Mouse (Mus musculus) naive thymus-derived CD4-positive, alpha-beta T cell, adult 2 months (primary cell): Measurements from ENCODE around the gene Rnf41.

Source experiments
- DNase-seq: peaks from one replicate; pipeline ENCODE4 v3.0.0-alpha.2; 2011; ENCODE audit warnings: low read depth

Rnf41 gene

DNA sequence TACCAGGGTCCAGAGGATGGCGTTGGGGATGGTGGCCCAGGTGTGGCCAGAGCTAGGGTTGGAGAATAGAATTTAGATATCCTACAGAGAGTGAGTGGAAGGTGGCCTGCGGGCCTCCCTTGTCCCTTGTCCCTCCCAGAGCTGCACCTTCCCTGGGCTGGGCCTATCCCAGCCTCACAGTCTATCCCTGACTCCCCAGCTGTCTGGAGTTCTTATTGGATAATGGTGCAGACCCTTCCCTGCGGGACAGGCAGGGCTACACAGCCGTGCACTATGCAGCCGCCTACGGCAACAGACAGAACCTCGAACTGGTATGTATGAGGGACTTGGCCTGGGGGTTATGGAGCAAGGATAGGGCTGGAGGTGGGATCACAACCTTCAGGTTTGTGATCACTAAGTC is 25.6 kb upstream of the Rnf41 start:
- DNase-seq = no peak

DNA sequence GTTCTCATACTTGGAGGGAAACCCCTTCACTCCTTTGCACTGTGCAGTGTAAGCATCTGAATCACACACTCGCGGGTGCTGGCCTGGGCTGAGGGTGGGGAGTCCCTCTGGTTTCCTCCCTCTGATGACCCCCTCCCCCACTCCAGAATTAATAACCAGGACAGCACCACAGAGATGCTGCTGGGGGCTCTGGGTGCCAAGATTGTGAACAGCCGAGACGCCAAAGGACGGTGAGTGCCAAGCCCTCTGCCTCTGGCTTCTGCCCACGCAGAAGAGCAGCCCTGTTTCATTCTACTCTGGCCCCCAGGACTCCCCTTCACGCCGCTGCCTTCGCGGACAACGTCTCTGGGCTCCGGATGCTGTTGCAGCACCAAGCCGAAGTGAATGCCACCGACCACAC is 22.5 kb upstream of the Rnf41 start:
- DNase-seq = no peak

DNA sequence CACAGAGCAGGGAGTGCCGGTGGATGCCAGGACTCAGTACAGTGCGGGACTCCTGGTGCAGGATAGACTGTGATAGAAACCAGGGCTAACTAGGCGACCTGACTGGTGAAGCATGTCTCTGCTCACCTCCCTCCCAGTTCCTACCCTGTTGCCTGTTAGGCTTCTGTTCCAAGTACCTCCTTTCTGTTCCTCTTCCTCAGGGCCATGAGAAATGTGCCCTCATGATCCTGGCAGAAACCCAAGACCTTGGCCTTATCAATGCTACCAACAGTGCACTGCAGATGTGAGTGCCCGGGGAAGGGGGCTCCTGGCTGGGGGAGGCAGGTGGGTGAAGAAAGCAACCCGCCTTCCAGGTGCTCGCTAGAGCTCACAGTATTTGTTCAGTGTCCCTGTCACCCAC is 21.9 kb upstream of the Rnf41 start:
- no peak for DNase-seq

DNA sequence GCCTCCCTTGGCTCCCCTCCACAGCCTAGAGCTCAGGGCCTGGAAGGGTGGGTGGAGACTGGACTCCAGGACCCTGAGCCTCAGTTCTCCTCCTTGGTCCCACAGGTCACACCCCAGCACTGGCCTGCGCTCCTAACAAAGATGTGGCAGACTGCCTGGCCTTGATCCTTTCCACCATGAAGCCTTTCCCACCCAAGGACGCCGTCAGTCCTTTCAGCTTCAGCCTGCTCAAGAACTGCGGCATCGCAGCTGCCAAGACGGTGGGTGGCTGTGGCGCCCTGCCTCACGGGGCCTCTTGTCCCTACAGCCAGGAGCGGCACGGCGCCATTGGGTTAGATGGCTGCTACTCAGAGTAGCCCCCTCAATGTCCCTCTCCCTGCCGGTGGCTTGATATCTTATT is 21.1 kb upstream of the Rnf41 start:
- no peak for DNase-seq

DNA sequence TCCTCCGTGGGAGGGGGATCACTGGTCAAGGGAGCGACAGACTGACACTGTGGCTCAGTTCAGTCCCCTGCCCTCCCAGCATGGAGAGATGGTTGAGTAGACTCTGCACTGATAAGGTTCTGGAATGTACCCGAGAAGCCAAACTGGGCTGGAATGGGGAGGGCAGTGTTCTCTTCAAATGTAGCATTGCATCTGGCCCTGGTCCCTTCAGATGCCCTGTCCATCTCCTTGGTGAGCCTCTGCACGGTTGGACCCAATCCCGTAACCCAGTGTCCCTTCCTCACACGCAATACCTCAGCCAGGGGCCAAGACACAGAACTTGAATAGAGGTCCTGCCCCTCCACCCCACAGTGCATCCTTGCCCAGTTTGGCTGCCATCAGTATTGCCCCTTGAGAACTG is 19.6 kb upstream of the Rnf41 start:
- no peak for DNase-seq

DNA sequence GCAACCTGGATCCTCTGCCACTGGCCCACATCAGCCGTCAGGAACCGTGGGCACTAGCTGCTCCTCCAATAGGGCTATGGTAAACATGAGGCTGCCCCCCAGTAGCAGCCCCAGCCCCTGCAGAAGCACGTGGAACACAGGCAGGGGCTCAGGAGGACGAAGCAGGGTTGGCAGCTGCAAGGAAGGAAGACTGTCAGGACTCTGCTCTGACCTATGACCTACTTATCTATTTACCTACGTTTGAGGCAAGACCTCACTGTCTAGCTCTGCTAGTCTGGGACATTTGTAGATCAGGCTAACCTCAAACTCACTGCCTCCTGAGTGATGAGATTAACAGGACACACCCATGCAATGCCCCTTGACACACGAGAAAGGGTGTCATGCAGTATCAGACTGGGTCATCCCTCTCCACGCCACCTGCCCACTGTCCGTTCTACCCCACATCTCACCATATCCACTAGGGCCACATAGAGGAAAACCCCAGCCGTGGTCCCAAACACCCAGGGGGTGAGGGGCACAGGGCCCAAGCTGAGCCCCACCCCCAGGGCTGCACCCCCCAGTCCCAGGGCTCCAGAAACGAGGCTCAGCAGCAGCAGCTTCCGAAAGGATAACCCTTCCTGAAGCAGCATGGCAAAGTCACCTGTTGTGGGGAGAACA is 15.3 kb upstream of the Rnf41 start:
- DNase-seq = no peak

DNA sequence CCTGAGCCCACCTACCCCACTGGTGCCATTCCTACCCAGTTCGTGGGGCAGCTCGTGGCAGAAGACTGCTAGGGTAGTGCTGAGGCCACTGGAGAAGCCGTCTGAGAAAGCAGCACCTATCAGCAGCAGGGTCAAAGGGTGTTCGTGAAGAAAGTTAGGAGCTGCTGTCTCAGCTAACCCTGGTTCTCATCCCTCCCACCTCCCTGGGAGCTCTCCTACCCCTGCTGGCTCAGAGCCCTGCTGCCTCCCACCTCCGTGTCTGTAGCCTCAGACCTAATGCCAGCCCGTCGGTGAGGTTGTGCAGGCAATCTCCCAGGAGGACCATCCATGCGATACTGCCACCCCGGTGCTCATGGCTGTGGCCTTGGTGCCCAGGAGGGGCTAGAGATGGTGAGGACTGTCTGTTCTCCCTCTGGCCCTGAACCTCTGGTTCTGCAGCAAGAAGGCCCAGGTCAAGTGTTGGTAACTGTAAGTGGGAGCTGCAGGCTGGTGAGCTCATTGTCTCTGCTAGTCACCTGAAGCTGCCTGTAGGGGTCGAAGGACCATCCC is 14.7 kb upstream of the Rnf41 start:
- no peak for DNase-seq

DNA sequence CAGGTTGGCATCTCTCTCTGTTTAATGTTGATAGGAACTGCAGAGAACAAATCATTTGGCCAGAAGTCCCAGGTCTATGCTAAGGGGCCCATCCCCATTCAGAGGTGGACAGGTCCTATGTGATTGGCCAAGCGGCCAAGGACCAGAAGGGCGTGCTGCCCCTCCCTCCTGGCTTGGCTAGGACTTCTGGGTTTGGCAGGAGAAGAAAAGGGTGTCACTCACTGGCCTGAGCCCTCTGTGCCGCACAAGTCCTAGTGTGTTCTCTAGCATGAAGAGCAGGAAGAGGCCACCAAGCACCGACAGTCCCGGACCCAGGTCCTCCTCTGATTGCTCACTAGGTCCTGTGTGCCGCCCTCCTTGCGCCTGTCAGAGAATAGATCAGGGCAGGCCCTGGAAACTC is 14.0 kb upstream of the Rnf41 start:
- no peak for DNase-seq

DNA sequence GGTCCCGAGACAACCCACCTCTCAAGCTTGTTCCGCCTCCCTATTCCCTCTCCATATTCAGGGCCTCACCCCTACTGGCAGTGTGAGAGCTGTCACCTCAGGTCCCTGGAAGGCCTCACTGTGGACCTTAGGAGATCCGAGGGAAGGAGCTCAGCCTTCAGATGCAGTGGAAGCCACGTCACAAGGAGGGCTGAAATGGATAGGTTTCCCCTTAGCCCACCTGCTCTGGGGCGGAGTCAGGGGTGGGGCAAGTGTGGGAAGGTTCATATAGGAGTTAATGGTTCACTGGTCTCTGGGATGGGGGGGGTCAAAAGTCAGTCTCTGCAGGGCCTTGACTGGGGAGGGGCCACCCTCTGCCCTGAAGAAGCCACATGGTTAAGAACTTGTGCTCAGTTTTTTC is 11.1 kb upstream of the Rnf41 start:
- no peak for DNase-seq

DNA sequence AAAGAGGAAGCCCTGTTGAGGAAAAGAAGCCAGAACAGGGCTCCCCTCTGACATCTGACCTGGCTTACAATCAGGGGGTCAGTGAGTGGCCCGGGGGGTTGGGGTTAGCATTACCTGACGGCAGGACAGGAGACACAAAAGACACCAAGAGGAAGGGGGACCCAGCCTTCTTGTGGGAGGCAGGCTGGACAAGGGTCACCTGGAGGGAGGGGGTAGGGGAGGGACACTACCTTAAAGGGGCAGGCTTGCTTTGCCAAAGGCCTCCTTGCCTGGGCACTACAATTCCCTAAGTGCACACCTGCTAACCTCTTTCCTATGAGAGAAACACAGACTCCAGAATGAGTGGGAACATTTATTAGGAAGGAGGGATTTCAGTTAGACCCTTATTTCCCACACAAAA is 10.4 kb upstream of the Rnf41 start, which contains the start of gene Slc39a5:
Gene Slc39a5, minus strand, starts transcription at position 174 of the 400 bp plus-strand sequence.
- no peak for DNase-seq

DNA sequence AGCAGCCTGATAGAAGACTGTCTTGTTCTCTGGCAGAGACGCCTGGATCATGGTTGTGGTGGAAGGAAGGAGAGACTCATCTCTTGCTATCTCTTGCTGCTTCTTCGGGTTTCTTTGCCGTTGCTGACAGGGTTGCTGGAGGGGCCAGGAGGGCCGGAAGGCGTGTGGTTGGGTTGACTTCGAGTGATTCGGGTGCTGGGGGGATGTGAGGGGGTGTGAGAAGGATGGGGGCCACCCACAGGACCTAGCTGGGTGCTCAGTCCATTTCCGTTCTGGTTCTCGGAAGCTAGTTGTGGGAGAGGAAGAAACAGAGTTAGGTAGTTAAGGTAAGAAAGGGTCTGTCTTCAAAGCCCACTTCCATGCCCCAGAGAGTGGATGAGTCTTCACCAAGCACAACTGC is 9.8 kb upstream of the Rnf41 start:
- DNase-seq = no peak

DNA sequence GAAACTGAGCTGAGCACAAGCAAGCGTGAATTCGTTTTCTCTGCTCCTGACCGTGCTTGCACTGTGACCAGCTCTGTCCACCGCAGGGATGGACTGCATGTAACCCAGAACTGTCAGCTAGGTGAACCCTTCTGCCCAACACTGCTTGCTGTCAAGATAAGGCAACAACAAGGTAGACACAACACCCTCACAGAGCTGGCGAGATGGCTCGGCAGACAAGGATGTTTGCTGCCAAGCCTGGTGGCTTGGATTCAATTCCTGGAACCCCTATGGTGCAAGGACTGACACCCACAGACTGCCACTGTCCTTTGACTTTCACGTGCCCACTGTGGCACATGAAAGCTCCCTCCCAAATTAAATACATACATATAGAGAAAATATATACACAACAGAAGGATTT is 7.5 kb upstream of the Rnf41 start:
- no peak for DNase-seq

DNA sequence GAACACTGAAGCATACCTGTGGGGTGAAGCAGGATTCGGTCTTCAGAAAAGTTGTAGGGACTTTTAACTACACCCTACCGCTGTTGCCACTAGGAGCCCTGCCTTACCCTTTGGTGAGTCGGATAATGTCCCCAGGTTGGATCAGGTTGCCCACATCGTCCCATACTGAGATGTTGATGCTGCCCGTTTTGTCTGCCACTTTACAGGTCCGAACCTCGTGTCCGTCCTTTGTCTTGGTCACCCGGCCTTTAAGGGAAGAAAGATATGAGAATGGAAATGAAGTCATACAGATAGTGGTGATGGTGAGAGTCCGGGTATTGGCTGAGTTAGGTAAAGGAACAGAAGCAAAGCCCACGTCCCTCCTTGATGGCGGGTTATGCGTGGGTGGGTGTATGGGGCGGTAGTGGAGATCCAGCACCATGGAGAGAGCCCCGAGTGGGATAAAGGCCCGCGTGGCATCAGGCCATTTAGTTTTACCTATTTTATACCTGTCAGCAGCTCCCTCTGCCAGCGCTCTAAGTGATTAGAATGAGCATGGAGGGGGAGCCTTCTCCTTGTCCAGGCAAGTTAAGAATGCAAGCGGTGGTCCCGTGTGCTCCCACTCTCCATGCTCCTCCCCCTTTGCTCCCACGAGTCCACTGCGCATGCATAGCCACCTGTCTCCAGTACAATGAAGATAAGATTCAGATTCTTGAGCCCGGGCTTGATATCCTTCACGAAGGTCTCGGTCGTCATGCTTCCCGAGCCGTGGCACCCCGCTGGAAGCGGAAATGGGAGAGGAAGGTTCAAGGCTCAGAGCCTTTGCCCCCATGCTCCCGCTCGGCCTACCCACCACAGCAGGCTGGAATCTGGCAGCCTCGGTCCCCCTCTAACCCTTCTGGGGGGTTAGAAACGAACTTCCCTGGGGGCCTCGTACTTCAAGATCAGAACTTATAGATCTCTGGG is 2.6 kb upstream of the Rnf41 start:
- DNase-seq = no peak

DNA sequence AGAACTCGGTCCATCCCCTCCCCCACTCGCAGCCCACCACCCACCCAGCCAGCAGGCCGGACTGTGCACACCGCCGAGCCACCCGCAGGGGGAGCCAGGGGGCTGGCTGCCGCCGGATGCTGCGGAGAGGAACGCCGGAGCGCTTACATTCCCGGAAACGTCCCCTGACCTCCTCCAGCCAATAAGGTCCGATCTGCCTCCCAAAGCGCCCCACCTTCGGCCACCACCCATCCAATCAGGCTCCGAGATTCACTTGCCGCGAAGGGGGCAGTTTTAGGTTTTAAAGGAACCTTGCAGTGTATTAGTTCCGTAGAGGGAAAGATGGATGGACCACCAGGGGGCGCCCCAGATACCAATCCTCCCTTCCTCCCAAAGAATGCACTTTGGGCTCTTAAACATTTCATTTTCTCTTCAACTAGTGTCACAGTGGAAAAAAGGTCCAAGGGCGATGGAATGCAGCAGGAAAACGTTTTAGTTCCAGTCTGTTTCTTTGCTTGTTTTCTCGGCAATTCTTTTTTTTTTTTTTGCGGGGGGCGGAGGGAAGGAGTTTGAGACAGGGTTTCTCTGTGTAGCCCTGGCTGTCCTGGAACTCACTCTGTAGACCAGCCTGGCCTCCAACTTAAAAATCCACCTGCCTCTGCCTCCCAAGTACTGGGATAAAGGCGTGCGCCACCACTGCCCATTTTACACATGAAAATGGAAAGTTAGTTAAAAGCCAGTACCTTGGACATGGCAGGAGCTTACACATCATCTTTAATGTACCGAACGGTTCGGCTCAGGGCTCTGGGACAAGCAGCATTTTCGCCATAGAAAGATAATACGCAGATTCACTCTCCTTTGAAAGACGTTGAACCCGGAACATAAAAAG is 1.5 kb upstream of the Rnf41 start:
- DNase-seq = peak; percentile 97

DNA sequence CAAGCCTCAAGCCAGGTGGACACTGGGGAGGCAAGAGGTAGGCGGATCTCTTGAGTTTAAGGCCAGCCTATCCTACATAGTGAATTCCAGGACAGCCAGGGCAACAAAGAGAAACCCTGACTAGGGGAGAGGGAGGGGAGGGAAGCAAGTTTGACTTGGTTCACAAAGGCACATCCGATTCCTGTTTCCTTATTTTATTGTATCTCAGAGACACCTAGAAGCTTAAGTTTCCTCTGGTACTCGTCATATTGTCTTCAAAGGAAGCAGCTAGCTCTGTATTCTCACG is 954 bp upstream of the Rnf41 start:
- peak; percentile 67 for DNase-seq

DNA sequence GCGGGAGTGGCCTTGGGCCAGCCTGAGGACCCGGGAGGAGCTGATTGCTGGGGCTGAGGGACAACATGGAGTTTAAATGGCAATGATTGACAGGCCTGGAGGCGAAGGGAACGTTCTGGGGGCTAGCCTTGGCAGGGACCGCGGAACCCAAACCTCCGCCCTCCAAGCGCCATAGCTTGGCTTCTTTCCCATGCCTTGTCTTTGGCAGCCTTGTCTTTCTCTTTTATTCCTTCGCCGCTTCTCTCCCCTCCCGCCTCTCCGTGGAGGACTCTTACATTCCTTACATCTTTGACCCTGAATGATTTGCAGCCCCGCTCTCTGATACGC is 561 bp downstream of the Rnf41 start:
- DNase-seq = no peak

DNA sequence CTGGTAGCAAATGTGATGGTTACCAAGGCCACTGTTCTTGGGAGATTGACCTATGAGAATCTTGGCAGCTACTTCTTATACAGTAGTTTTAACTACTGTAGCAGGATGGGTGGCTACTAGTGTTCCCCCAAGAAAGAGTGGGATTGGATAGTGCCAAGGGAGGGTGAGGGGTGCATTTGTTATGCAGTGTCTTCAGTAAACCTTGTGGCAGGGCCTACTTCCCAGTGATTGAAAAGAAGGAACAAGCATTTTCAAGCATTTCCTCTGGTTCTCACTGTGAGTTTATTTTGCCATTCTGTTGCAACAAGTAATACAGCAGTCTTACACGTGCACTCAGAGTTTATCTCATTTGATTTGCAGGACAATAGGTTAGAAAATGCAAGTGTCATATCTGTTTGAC is 1.1 kb downstream of the Rnf41 start:
- DNase-seq = no peak

DNA sequence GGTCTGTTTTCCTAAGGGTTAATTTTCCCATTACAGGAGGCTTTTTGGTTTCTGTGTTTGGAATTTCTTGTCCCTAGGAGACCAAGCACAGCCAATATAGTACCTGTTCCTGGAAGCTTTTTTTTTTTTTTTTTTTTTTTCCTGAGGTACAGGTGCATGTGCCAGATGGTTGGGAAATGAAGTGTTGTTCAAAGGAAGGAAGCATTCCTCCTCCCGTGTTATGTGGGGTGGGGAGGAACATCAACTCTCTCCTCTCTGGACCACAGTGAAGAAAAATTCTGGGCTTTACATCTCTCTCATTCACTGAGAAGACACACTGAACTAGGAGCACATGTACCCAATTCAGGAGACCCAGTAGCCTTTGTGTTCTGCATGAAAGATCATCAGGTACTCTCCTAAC is 1.6 kb downstream of the Rnf41 start:
- no peak for DNase-seq

DNA sequence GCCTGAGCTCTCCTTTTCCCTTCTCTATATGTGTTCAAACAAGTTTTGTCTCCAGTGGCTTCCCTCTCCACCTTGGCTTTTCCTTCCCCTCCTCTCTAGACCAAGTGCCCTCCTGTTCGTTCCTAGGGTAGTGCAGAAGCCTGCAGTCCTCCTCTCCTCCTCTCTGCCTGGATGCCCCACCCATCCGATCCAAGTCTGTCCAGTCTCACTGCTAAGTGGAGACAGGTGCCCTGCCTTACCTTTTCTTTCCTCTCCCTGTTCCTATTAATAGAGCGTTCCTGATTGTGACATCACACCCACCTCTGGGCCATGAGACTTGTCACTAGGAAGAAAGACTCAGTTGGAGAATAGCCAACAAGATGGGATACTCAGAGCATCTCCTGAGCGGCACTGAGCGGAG is 3.4 kb downstream of the Rnf41 start:
- DNase-seq = no peak

DNA sequence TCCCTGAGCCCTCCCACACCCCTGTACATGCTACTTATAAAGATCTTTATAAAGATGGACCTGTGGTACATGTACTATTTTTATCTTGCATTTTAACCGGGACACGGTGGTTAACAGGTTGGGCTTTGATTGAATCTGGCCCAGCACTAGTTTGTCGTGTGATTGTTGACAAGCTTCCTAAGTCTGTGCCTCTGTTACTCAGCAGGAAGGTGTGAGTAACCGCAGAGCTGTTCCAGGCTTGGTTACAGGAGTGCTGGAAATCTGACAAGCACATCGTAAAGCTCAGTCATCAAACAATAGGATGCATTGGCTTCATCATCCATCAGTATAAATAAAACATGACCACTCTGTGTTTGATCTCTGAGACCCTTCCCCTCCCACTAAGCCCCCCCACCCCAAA is 11.0 kb downstream of the Rnf41 start:
- no peak for DNase-seq

DNA sequence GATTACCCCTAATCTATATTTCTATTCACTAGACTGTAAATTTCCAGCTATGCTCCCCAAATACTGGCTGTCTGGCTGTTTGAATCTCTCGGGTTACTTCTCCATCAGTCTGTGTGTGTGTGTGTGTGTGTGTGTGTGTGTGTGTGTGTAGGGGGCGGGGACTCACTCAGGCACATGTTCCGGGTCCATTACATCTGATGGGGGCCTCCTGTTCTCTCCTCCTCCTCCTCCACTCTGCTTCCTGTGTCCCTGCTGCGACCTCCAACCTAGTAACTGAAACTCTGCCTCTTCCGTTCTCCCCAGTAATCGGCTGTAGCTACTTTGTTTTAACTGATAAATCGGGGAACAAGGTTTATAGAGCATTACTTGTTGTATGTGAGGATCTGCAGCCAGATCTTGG is 13.1 kb downstream of the Rnf41 start:
- DNase-seq = peak; percentile 49

DNA sequence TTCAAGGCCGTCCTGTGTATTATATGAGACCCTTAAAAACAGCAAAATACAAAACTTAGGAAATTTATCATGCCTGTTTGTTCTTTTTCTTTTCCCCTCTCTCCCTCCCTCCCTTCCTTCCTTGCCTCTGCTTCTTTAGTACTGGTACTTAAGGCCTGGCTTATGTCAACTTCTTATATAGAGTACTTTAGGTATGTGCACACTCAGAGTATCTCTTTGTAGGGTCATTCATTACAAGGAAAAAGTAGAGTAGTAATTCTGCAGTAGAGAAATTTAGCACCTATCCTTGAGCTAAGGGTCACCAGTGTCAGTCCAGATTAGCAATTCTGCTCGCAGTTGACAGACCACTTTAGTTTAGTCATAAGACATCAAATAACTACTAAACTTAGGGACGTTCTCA is 13.8 kb downstream of the Rnf41 start:
- DNase-seq = no peak

DNA sequence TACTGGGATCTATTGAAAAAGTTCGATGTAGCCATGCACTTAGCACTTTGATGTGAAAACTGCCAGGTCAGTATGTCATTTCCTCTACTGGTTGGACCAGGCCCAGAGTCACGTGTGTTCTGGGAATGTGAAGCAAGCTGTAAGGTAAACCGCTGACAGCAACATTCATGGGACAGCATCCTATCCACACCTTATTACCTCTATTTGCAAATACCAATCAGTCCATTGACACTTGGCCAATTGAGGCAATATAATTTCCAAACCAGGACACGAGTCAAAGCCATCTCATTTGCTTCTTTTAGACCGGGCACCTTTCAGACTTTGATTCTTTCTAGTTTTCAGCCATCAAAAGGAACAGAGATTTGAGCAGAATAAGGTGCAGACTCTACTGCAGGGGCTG is 17.6 kb downstream of the Rnf41 start:
- DNase-seq = no peak
